Mouse (Mus musculus) kidney, postnatal 14 days (tissue): ENCODE measurements at regions not wholly inside any gene's neighbourhood (a gene's known extent, or its start where the extent isn't known, plus 50 kb on each side); places are given as distances from the start of the nearest gene placed in this dataset.

Source experiments
- DNase-seq: peaks from one replicate; pipeline ENCODE4 v3.0.0; 2022; ENCODE audit warnings: mixed read lengths

GRCm38 (mm10) chr14:25068430-25068829, 390.6 kb upstream of the Zmiz1 start:
- DNase-seq = peak; percentile 75

DNA sequence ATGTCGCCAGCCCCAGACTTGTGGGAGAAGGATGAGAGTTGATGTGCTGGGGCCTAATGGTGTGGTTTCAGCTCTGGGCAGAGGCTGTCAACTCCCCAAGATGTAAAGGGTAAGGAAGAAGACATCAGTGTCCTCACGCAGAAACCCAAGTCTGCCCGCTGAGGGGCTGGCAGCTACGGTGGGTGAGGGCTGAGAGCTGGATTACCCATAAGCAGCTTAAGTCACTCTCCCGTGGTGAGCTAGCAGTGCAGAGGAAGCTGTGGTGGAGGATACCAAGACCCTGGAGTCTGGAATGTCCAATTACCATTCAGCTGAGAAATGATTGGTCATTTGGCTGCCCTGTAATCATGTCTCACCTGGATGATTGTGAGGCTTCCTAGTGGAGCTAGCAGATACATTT, 385.8 kb upstream of the Zmiz1 start:
- DNase-seq = no peak

- DNase-seq = no peak
Measured at GRCm38 (mm10) chr14:25074022-25074800, 384.8 kb upstream of the Zmiz1 start.

GRCm38 (mm10) chr14:25074891-25075290, 384.1 kb upstream of the Zmiz1 start:
- no peak for DNase-seq

- no peak for DNase-seq
Measured at GRCm38 (mm10) chr14:25080431-25080830, 378.6 kb upstream of the Zmiz1 start.

DNA sequence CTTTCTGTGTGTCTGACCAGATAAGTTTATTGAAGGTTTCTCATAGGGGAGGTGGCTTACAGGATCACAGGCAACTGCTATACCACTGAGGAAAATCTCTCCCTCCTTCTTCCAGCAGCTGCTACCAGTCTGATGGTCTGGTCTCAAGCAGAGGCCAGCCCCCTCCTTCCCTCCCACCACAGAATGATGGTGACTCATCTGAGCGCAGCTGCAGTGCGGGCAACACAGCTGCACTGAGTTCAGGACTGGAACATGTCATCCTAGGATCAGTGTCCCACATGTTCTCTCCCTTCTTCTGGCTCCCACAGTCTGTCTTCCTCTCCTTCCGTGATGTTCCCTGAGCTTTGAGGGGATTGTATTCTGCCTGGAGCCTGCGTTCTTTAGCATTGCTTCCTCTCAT, 375.1 kb upstream of the Zmiz1 start:
- no peak for DNase-seq

- no peak for DNase-seq
Measured at GRCm38 (mm10) chr14:25096786-25097185, 362.2 kb upstream of the Zmiz1 start.

- DNase-seq = no peak
Measured at GRCm38 (mm10) chr14:25105391-25105790, 353.6 kb upstream of the Zmiz1 start.

DNA sequence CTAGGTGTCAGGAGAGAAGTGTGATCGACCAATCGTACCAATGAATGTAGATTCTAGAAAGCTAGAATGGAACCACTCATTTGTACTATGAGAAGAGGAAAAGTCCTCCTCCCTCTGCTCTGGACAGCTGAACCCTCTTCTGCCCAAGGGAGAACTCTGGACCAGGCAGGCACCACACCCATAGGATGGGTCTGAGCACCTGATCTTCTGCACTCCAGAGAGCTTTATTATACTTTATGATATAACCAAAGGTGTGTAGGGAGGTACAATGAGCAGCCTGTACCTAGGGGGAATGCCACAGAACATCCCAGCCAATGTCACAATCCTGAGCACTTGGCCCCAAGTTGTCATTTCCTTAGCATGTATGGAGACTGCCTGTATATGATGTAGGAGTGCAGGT, 352.5 kb upstream of the Zmiz1 start:
- no peak for DNase-seq

GRCm38 (mm10) chr14:25108101-25108652, 350.8 kb upstream of the Zmiz1 start:
- peak; percentile 59 for DNase-seq

GRCm38 (mm10) chr14:25108701-25109290, 350.2 kb upstream of the Zmiz1 start:
- peak; percentile 92 for DNase-seq

- DNase-seq = no peak
Measured at GRCm38 (mm10) chr14:25109691-25110090, 349.3 kb upstream of the Zmiz1 start.

DNA sequence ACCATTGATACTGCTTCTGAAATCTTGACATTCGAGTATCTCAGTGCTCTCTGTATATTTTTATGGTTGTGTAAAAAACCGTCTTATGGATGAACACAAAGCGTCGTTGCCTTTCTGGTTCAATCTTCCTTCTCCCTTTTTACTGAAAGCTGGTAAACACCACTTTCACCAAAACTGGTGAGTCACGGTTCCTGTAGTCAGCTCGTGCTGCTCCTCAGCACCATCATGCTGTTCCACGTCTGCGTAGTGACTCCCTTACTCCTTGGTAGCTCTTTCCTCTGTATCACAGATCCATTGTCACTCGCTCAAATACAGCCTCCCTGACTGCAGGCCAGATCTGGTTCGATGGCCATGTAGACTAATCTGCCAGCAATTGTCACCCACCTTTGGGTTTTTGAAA, 346.2 kb upstream of the Zmiz1 start:
- no peak for DNase-seq

GRCm38 (mm10) chr14:25113326-25113725, 345.7 kb upstream of the Zmiz1 start:
- DNase-seq = no peak

DNA sequence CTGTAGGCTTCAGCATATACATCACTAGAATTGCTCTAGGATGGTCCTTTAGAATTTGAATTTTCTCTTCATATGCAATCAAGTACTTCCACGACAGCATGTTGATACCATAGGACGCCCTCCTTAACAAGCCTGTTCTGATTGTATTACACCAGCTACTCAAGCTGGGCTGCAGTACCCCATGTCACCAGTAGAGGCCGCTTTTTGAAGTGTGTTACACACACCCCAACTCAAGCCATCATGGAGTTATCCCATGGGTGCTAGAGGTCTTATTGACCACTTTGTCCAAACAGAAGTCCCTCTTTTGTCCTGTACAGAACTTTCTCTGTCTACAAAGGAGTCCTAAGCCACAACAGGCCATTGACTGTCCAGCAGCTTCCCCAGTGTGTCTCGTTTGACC, 342.6 kb upstream of the Zmiz1 start:
- DNase-seq = peak; percentile 78

DNA sequence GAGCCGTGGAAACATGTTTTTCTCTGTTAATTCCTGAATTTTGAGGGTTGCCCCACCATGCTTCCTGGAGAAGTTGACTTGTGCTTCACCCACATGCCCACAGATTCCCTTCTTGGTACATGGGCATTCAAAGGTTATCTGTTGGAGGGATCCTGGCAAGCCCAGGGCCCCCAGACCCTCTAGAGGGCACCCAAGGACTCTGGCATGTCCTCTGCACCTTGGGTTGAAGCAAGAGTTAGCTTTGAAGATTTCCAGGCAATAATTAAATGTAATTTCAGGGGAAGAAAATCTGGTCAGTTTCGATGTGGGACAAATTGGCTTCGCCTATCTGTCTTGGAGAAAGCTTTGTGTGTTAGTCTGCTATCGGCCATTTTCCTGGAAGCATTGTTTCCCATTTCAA, 339.0 kb upstream of the Zmiz1 start:
- DNase-seq = no peak

GRCm38 (mm10) chr14:25120506-25120905, 338.5 kb upstream of the Zmiz1 start:
- no peak for DNase-seq

DNA sequence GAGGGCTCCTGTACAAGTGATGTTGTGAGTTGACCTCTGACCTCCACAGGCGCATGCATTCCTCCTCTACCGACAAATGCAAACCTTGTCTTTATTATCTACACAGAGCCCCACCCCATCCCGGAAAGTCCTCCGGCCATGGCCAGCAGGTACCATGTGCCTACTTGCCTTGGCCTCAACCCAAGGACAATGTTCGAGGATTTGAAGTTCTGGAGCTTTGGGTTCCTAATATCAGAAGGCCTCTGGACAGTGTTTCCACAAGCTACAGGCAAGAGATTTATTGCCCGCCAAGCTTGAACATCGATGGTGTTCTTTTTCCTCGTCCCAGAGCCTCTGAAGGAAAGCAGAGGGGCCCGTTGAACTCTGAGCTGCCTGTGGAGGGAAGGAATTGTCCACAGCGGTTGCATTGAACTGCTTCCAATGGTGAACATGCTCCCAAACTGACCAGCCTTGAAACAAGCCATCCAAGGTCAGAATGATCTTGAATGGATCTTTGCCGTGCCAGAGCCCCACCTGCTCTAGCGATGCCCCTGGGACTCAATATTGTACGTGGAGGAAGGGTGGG, 335.9 kb upstream of the Zmiz1 start:
- no peak for DNase-seq

GRCm38 (mm10) chr14:25123541-25124337, 335.2 kb upstream of the Zmiz1 start:
- no peak for DNase-seq

- DNase-seq = no peak
Measured at GRCm38 (mm10) chr14:25126544-25126943, 332.4 kb upstream of the Zmiz1 start.

DNA sequence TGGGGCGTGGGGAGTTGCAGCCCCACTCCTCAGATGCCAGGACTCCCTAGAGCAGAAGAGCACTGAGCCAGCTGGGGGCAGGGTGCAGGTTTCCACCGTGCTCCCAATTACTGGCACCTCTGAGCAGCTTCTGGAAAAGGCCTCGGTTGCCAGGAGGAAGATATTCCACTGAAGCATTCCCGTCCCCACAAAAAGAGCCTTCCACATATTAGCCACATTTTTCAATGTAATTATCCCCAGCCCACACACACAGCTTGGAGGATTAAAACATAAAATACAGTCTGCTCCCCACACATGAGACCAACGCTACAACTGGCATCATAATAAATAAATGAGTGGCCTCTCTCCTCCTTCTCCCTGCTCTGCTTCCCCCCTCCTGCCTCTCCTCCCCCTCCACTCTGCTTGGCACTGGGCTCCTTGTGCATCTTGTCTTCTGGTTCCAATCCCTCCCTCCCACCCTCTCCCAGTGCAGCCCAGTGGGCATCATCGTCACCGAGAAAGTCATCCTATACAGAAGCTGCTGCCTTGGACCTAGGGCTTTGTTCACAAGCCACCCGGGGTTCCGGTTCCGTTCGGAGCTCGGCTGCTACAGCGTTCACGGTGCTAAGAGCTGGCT, 331.3 kb upstream of the Zmiz1 start:
- no peak for DNase-seq

DNA sequence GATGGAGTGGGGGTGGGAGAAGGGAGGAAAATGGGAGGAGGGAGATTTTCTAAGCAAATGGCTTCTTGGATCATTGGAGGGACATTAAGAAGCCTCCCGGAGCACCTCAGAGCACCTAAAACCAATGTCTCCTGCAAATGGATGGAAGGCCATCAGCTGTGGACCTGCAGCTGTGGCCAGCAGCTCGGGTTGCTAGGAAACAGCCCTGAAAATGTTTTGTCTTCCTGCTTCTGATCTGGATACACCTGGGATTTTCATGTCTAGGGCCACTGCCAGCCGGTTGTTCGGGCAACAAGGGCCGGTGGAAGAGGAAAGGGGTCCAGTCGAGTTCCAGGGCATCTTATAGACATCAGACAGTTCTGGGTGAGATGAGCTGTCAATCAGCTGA, 330.8 kb upstream of the Zmiz1 start:
- DNase-seq = no peak

- DNase-seq = no peak
Measured at GRCm38 (mm10) chr14:25135371-25135770, 323.6 kb upstream of the Zmiz1 start.
